Mouse (Mus musculus): Measurements from ENCODE around the gene D330045A20Rik. TPM values are rescaled to one million over a fixed set of nuclear protein-coding genes. Genes with fewer than 3 reads are reported as not detected.

The D330045A20Rik gene
- total and polyA plus RNA-seq, 3 experiments, result 2.7 to 3.1 TPM; not detected in 1

GRCm38 (mm10) chrX:139525724-139526123 lies 45.6 kb downstream of the D330045A20Rik start (continued):
- TF ChIP-seq MEF2A (IDR thresholded peaks at IDR 0.05; ENCODE audit: extremely low read depth, insufficient replicate concordance, low read depth, low read length, poor library complexity, severe bottlenecking) (no peak), TAL1 (IDR thresholded peaks at IDR 0.05; ENCODE audit: low read length) (peak; percentile 85), JUND (IDR thresholded peaks at IDR 0.05; ENCODE audit: low read depth, low read length) (peak; percentile 74), RAD21 (IDR thresholded peaks at IDR 0.05; ENCODE audit: low read depth, low read length) (no peak), TBP (IDR thresholded peaks at IDR 0.05; ENCODE audit: low read depth, low read length) (no peak), MYC (IDR thresholded peaks at IDR 0.05; ENCODE audit: low read depth, low read length) (peak; percentile 88; the same call in 1 of the 2 replicates), MAFK (IDR thresholded peaks at IDR 0.05; ENCODE audit: borderline replicate concordance, low read depth, low read length) (peak; percentile 73; the same call in 1 of the 2 replicates), NRF1 (IDR thresholded peaks at IDR 0.05; ENCODE audit: insufficient read depth, low read depth, low read length, poor library complexity, severe bottlenecking) (no peak), POLR2AphosphoS2 (IDR thresholded peaks at IDR 0.05; ENCODE audit: low read length) (no peak), MAX (IDR thresholded peaks at IDR 0.05; ENCODE audit: low read length) (peak; percentile 73), CHD2 (IDR thresholded peaks at IDR 0.05; ENCODE audit: low read length) (peak; percentile 52), ZNF384 (IDR thresholded peaks at IDR 0.05; ENCODE audit: low read depth, low read length) (peak; percentile 51), USF1 (IDR thresholded peaks at IDR 0.05; ENCODE audit: low read depth, low read length) (peak; percentile 19; the same call in 1 of the 2 replicates)

- H3K27ac ChIP-seq (ENCODE audit: control insufficient read depth, low read depth, low read length), result peak overlapping the region; percentile 91
- no peaks in the 10 kb centered on the region for H3K27me3 ChIP-seq (ENCODE audit: control insufficient read depth in 1 of 2, insufficient read depth in 2 of 2, low read length in 2 of 2)
- DNase-seq (ENCODE audit: low read depth, low spot score), result peak; percentile 71
- peaks cover 33 to 42% of the 10 kb centered on the region in 2 experiments for H3K4me1 ChIP-seq (ENCODE audit: control insufficient read depth in 1 of 2, insufficient read depth in 2 of 2, low read length in 2 of 2)
- peak overlapping the region; percentile 45; the same call in 1 of the 2 replicates for H3K9ac ChIP-seq (ENCODE audit: control insufficient read depth, low read depth, low read length, poor library complexity, severe bottlenecking)
- H3K9me3 ChIP-seq (replicated peaks; ENCODE audit: insufficient read depth, low read length), result no peaks in the 10 kb centered on the region
- H3K79me2 ChIP-seq (ENCODE audit: control insufficient read depth, insufficient read depth, low read length, poor library complexity), result no peaks in the 10 kb centered on the region; the same call in 1 of the 2 replicates
- H3K4me3 ChIP-seq (ENCODE audit: control insufficient read depth in 1 of 2, insufficient read depth in 1 of 2, low read depth in 2 of 2, low read length in 2 of 2), result peak overlapping the region in 1 of 2 experiments; percentile 9; a peak in 1 of 4 replicates
- H3K36me3 ChIP-seq (ENCODE audit: control insufficient read depth in 1 of 2, insufficient read depth in 2 of 2, low read length in 2 of 2), result peaks cover 0 to 67% of the 10 kb centered on the region in 2 experiments; a peak in 2 of 4 replicates
- no peak for TF ChIP-seq POLR2AphosphoS2 (IDR thresholded peaks at IDR 0.05; ENCODE audit: low read length)
- TF ChIP-seq ETS1 (IDR thresholded peaks at IDR 0.05; ENCODE audit: low read depth, low read length), result peak; percentile 79
- peak; percentile 52 for TF ChIP-seq TAL1 (IDR thresholded peaks at IDR 0.05; ENCODE audit: low read length)
- TF ChIP-seq USF1 (IDR thresholded peaks at IDR 0.05; ENCODE audit: low read depth, low read length), result no peak
- no peak for TF ChIP-seq ZKSCAN1 (IDR thresholded peaks at IDR 0.05; ENCODE audit: low read depth, low read length)
- no peak for TF ChIP-seq NELFE (IDR thresholded peaks at IDR 0.05; ENCODE audit: low read depth, low read length)
- no peak for TF ChIP-seq POLR2A (IDR thresholded peaks at IDR 0.05; ENCODE audit: control insufficient read depth in 1 of 2, insufficient read depth in 1 of 2, low read depth in 1 of 2, low read length in 2 of 2, poor library complexity in 1 of 2)
- no peak for TF ChIP-seq POLR2AphosphoS5 (IDR thresholded peaks at IDR 0.05; ENCODE audit: borderline replicate concordance, low read depth, low read length)
- 0 out of 2 replicates have a peak, but pooled peaks have one; percentile 15 for TF ChIP-seq ZNF384 (IDR thresholded peaks at IDR 0.05; ENCODE audit: low read depth, low read length)
- TF ChIP-seq ZC3H11A (IDR thresholded peaks at IDR 0.05; ENCODE audit: low read depth, low read length), result no peak
- no peak for TF ChIP-seq ELF1 (IDR thresholded peaks at IDR 0.05; ENCODE audit: low read depth, low read length)
- TF ChIP-seq SIN3A (IDR thresholded peaks at IDR 0.05; ENCODE audit: low read length), result peak; percentile 71; the same call in 1 of the 2 replicates
- TF ChIP-seq E2F4 (IDR thresholded peaks at IDR 0.05; ENCODE audit: borderline replicate concordance, low read depth, low read length), result no peak
- TF ChIP-seq USF2 (IDR thresholded peaks at IDR 0.05; ENCODE audit: borderline replicate concordance in 1 of 2, insufficient read depth in 1 of 2, low read depth in 1 of 2, low read length in 2 of 2), result no peak
- TF ChIP-seq GATA1 (IDR thresholded peaks at IDR 0.05; ENCODE audit: low read depth, low read length), result peak; percentile 94
- TF ChIP-seq CHD2 (IDR thresholded peaks at IDR 0.05; ENCODE audit: low read length), result no peak
- TF ChIP-seq MAZ (IDR thresholded peaks at IDR 0.05; ENCODE audit: low read depth, low read length), result no peak
- TF ChIP-seq SMC3 (IDR thresholded peaks at IDR 0.05; ENCODE audit: low read depth, low read length), result no peak
- no peak for TF ChIP-seq JUND (IDR thresholded peaks at IDR 0.05; ENCODE audit: low read depth, low read length)
- TF ChIP-seq MYB (IDR thresholded peaks at IDR 0.05; ENCODE audit: low read depth, low read length), result peak; percentile 87
- TF ChIP-seq TBP (IDR thresholded peaks at IDR 0.05; ENCODE audit: low read depth, low read length), result no peak
- TF ChIP-seq BHLHE40 (IDR thresholded peaks at IDR 0.05; ENCODE audit: borderline replicate concordance, low read depth, low read length), result no peak
- TF ChIP-seq EP300 (IDR thresholded peaks at IDR 0.05; ENCODE audit: low read depth in 1 of 2, low read length in 2 of 2), result peak; percentile 95 to 97
- TF ChIP-seq GABPA (IDR thresholded peaks at IDR 0.05; ENCODE audit: low read depth, low read length), result no peak
- no peak for TF ChIP-seq RAD21 (IDR thresholded peaks at IDR 0.05; ENCODE audit: low read depth, low read length)
- TF ChIP-seq MAX (IDR thresholded peaks at IDR 0.05; ENCODE audit: low read length), result no peak
- TF ChIP-seq CTCF (IDR thresholded peaks at IDR 0.05 in 2 of 3, conservative IDR thresholded peaks at IDR 0.05 in 1 of 3; ENCODE audit: control insufficient read depth in 1 of 3, insufficient read depth in 1 of 3, low read depth in 2 of 3, low read length in 3 of 3, poor library complexity in 1 of 3, severe bottlenecking in 1 of 3), result no peak
- TF ChIP-seq TCF12 (IDR thresholded peaks at IDR 0.05; ENCODE audit: low read depth, low read length), result peak; percentile 89
- TF ChIP-seq MAFK (IDR thresholded peaks at IDR 0.05; ENCODE audit: borderline replicate concordance, low read depth, low read length), result no peak; the same call in 1 of the 2 replicates
- peak; percentile 69 for TF ChIP-seq RCOR1 (IDR thresholded peaks at IDR 0.05; ENCODE audit: low read depth, low read length)
Observed at GRCm38 (mm10) chrX:139526984-139527383, 46.8 kb downstream of the D330045A20Rik start.

Measured in MEL (cell line).